Mouse (Mus musculus): ENCODE data around the gene Prkcb.

Prkcb gene

DNA sequence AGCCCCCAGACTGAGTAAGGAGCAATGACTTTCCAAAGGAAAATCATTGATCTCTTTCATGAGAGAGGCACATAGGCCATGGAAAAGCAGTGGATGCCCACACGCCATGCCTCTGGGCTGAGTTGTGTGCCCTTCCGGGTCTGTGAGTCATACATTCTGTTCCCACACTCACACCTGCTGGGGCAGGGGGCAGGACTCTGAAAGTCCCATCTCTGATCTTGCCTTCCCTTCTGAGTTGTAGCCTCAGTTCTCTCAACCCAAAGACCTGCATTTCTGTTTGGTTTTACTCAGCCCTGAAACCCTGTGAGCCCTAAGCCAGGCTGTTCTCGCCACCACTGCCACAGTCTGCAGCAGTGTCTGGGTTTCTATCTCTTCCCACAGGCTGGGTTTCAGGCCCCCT, 109.1 kb downstream of the Prkcb start:
- in situ Hi-C loops (cut with MseI, MboI): no loop called here

- in situ Hi-C loops (cut with MseI, MboI): no loop called here
Measured at GRCm38 (mm10) chr7:122402041-122402440, 113.5 kb downstream of the Prkcb start.

DNA sequence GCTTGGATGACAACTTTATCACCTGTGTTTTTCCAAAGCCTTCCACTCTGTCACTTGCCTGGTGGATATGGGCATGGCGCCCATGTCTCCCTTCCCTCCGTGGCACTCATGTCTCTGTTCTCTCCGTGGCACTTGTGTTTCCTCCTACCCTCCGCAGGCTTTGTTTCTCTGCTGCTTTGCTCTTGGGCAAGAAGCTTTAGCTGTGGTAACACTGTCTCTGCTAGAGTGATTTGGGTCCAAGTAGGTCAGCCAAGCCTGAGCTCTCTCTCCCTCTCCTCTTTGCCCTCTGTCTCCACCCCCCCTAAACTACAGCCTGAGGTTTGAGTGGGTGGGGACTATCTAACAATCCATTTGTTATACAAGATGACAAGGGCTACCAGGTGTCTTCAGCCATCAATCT, 114.8 kb downstream of the Prkcb start:
- in situ Hi-C loops (cut with MseI, MboI): no loop called here

DNA sequence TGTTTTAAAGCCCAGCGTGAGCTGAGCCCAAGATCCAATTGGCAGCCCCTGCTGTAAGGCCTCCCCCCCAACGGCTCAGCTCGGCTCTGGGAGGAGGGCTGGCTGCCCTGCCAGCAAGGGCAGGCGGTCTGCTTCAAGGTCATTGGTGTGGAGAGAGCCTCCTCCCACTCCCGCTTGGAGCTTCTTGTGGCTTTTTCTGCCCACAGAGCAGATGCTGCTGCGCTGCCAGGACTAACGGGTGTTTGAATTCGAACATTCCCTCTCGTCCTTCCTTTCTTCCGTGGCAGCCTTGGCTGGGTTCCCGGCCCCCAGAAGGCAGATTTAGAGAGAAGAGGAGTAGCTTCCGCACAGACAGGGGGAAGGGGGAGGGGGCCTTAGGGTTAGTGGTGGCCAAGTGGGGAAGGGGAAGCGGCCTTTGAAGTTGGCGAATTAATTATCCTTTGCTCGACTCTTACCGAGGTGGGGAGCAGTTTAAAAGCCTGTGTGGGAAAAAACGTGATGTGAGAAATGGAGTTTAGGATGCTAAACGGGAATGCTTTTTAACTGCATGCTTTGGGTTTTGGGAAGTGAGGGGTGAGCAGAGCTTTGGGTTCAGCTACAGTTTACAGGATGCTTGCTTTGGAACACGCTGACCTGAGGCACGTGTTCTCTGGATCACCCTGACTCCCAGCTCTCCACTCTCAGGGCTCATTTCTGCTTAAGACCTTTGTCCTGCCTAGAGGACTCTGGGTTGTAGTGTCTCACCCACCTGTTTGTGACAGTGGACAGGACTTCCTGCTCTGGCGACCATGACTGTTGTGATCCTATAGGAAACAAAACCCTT, 116.2 kb downstream of the Prkcb start:
- in situ Hi-C loops (cut with MseI, MboI): no loop called here

DNA sequence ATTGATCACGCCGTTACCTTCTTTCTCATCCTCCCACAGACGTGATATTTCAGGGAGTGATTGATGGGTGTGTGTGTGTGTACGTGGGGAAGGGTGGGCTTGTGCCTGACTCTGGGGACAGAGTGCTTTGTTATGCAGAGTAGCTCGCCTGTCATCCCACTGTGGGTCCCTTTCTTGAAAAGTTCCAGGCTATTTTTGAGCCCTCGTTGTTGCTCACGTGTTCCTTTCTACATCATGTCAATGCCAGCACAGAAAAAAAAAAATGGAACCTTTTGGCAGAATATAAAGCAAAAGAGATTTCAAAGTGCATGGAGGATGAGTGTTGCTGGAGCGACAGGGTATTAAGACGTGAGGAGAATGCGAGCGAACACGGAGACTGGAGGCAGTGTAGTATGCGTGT, 118.1 kb downstream of the Prkcb start:
- in situ Hi-C loops (cut with MseI, MboI): no loop called here

- in situ Hi-C loops (cut with MseI, MboI): no loop called here
Measured at GRCm38 (mm10) chr7:122409945-122410344, 121.4 kb downstream of the Prkcb start.

DNA sequence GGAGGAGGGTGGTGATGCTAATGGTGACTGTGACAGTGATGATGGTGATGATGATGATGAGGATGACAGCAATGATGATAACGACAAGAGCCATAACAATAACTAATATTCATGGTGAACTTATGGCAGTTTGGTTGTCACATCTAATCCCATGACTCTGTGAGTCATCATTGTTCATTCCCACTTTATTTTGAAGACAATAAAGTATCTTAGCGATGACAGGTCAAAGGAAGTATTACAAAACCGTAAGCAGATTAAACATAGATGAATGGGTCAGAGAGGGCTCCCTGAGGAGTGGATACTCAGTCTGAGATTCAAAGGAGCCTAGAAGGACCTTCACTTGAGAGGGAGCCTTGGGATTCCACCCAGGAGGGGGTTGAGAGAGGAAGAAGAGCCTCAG, 122.3 kb downstream of the Prkcb start:
- in situ Hi-C loops (cut with MseI, MboI): no loop called here

DNA sequence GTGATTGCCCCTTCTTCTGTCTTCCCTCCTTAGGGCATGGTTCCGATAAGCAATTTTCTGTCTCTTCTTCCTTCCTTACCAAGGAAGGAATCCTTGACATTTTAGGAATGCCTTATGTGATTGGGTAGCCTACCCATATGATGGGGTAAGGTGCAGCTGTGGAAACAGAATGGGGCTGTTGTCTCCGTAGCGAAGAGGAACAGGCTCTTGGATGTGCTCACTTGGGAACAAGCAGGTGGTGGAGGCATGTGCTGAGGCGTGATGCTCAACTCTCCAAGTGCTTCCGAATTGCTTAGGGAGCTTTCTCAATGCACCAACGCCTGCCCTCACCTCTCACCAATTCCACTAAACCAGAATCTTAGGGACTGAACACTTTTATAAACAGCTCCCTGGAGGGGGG, 124.7 kb downstream of the Prkcb start:
- in situ Hi-C loops (cut with MseI, MboI): no loop called here

GRCm38 (mm10) chr7:122414146-122414545, 125.6 kb downstream of the Prkcb start:
- in situ Hi-C loops (cut with MseI, MboI): no loop called here

GRCm38 (mm10) chr7:122414608-122415007, 126.1 kb downstream of the Prkcb start:
- in situ Hi-C loops (cut with MseI, MboI): no loop called here

DNA sequence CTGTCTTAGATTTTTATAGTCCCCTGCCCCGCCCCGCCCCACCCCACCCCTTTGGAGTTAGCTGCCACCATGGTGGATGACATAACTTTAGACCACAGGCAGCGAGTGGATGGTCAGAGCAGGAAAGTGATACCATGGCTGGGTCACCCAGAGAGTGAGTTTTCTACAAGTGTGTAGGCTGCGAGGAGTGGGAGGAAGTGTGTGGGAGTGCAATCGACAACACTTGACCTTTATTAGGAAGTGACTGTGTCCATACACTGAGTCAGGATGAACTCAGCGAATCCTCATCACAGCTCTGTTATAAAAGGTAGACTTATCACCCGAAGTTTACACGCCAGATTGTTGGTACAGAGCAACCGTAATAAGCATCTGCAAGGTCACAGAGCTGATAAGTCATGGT, 126.8 kb downstream of the Prkcb start:
- in situ Hi-C loops (cut with MseI, MboI): no loop called here

DNA sequence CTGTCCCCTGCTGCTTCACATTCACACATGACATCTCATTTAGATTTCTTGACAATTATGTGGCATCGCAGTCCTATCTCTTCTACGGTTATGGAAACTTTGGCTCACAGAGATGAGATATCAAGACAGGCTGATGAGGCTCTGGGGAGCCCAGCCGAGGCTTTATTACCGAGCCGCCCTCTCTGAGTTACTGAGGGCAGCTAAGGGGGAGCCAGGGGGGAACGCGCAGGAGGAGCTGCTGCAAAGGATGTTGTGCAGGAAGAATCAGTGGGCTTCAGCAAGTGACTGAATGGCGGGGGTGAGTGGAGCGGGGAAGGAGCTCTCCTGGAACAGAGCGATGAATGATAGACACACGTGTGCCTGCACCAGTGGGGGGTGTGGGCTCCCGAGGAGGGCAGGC, 127.4 kb downstream of the Prkcb start:
- in situ Hi-C loops (cut with MseI, MboI): no loop called here

DNA sequence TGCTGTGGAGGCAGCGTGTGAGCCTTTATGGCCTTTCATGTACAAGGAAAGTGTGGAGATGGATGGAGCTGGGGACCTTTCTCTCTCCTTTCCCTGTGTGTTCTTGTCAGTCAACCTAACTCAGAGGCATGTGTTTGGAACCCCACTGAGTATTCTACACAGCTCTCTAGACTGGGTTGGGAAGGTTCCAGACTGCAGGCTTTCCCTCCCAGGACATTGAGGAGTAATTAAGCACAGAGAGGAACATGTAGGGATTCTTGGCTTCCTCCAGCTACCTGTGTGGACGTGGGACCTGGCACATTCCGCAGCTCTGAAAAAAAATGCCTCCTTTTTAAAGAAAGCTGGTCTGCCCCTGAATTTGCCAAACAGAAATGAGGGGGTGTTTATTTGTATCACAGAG, 130.0 kb downstream of the Prkcb start:
- in situ Hi-C loops (cut with MseI, MboI): no loop called here

GRCm38 (mm10) chr7:122423816-122424215, 135.3 kb downstream of the Prkcb start:
- in situ Hi-C loops (cut with MseI, MboI): no loop called here

GRCm38 (mm10) chr7:122429134-122429533, 140.6 kb downstream of the Prkcb start:
- in situ Hi-C loops (cut with MseI, MboI): no loop called here

- in situ Hi-C loops (cut with MseI, MboI): no loop called here
Measured at GRCm38 (mm10) chr7:122432401-122432800, 143.8 kb downstream of the Prkcb start.

DNA sequence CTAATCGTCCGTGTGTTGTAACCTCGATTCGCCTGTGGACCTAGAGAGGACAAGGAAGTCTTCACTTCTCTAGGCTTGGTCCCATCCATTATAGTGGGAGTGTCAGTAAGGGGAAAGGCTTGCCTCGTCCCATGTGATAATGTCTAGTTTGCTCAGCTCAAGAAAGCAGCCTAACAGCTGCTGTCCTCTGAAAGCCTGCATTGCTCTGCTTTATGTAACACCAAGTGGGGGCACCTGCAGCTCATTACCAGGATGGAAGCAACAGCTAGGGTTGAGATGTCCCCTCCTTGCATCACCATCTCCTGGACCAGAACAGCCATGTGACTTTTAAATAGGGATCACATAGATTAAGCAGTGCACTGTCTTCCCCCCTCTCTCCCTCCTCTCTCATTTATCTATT, 144.8 kb downstream of the Prkcb start:
- in situ Hi-C loops (cut with MseI, MboI): no loop called here

GRCm38 (mm10) chr7:122434941-122435340, 146.4 kb downstream of the Prkcb start:
- in situ Hi-C loops (cut with MseI, MboI): no loop called here

DNA sequence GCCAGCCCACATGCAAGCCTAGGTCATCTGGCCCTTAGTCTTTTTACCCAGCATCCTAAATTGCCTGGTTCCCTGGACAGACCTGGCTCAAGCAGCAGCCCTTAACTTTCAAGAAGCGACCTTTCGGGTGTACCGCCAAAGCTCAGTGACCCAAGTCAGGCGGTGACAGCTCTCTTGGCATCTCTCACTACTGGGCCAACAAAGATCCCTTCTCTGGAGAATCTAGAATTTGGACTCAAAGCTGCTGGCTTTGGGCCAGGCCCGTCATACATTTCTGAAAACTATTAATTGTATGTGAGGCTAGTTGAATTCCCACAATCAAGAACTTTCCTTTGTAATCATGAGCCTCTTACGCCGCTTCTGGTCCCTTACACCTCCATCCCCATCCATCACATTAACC, 147.0 kb downstream of the Prkcb start:
- in situ Hi-C loops (cut with MseI, MboI): no loop called here

DNA sequence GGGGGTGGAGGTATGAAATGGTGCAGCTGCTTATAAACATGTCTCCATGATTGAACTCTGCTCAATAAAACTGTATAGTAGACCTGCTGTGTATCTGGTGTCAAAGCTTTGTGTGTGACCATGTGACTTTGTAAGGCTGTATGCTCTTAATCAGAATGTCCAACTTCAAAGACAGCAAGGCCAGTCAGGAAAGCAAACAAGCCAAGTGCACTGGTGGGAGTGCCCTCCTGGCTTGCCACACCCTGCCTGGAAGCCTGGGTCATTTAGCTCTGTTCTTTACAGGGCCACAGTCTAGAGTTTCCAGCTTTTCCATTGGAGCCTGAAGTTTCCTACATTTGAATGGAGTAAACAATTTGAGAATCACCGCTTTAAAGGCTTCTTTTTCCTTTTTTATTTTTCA, 148.8 kb downstream of the Prkcb start:
- in situ Hi-C loops (cut with MseI, MboI): no loop called here

DNA sequence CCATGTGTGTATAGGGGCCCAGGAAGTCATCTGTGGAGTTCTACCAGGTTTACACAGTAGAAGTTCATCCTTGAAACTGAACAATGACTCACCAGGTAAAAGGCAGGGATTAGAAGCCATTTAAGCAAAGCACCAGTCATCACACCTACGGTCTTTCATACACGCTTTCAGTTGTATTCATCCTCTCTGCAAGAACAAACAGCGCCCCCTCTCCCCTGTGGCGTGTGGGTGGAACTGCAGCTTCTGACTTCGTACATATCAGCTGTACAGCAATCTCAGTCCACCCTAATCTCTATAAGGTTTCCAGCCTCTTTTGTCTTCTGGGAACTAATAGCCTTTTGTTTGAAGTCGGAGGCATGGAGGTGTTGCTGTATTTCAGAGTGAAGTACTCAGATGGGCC, 156.5 kb downstream of the Prkcb start:
- in situ Hi-C loops (cut with MseI, MboI): no loop called here

- in situ Hi-C loops (cut with MseI, MboI): no loop called here
Measured at GRCm38 (mm10) chr7:122452671-122453070, 164.1 kb downstream of the Prkcb start.

GRCm38 (mm10) chr7:122459203-122459965, 170.8 kb downstream of the Prkcb start:
- in situ Hi-C loops (cut with MseI, MboI): loop anchor here in 1 of 2 experiments (5.0 kb wide), 1 partner anchor 207 kb away; no protein-coding TSS in a partner anchor

Data from mouse trophoblast stem cell (cell line).